Mouse (Mus musculus) hindbrain, postnatal 0 days (tissue): ENCODE data around the gene Ucp1. TPM values are rescaled to one million over a fixed set of nuclear protein-coding genes. Genes with fewer than 3 reads are reported as not detected.

Experiments used
- ATAC-seq: fragments of 200-750 bp; cut with Nextera tagmentation; 2 replicates; pipeline ENCODE4 v1.8.0; 2017; ENCODE audit warnings: mild to moderate bottlenecking, moderate TSS enrichment, moderate library complexity
- DNase-seq: peaks from one replicate; pipeline ENCODE4 v3.0.0-alpha.2; 2015; ENCODE audit warnings: low spot score
- H3K27ac ChIP-seq: fragments of 300-500 bp; sonication (generic); 2 replicates; pipeline ENCODE4 v1.5.1; 2014; ENCODE audit warnings: mild to moderate bottlenecking
- H3K27me3 ChIP-seq: fragments of 300-500 bp; sonication (generic); 2 replicates; pipeline ENCODE4 v1.6.1; 2014; ENCODE audit warnings: low read length, mixed read lengths; ENCODE audit not compliant: insufficient read depth
- H3K36me3 ChIP-seq: fragments of 300-500 bp; sonication (generic); 2 replicates; pipeline ENCODE4 v1.6.1; 2014; ENCODE audit warnings: low read length, mixed read lengths; ENCODE audit not compliant: insufficient read depth
- H3K4me1 ChIP-seq: fragments of 300-500 bp; sonication (generic); 2 replicates; pipeline ENCODE4 v1.6.1; 2014; ENCODE audit warnings: antibody characterized with exemption, low read length, mixed read lengths; ENCODE audit not compliant: insufficient read depth
- H3K4me2 ChIP-seq: fragments of 300-500 bp; sonication (generic); 2 replicates; pipeline ENCODE4 v1.6.1; 2014; ENCODE audit warnings: low read depth, mild to moderate bottlenecking, low read length, moderate library complexity, mixed read lengths
- H3K4me3 ChIP-seq: fragments of 300-500 bp; sonication (generic); 2 replicates; pipeline ENCODE4 v1.5.1; 2014; ENCODE audit warnings: low read length
- H3K9ac ChIP-seq: fragments of 300-500 bp; sonication (generic); replicated peaks from 2 replicates; pipeline ENCODE4 v1.6.1; 2014; ENCODE audit warnings: mild to moderate bottlenecking, low read length, moderate library complexity, mixed read lengths
- H3K9me3 ChIP-seq: fragments of 300-500 bp; sonication (generic); 2 replicates; pipeline ENCODE4 v1.6.1; 2016; ENCODE audit warnings: low read length, mixed read lengths
- CTCF ChIP-seq: IDR thresholded peaks from 2 replicates; pipeline ENCODE4 v1.5.1; 2016; ENCODE audit warnings: antibody characterized with exemption, control low read depth, low read depth
- WGBS: fragments of 180-500 bp; shearing (Covaris S2); extraction: QIAGEN DNeasy Blood & Tissue Kit; methylation state at CpG from one replicate; pipeline ENCODE4 v1.1.7; 2014; 5-methylcytosine and 5-hydroxymethylcytosine counted together
- polyA plus RNA-seq: library from polyadenylated mRNA; unstranded; fragments of >200 nt; fragmentation: Nextera tagmentation; extraction: Ambion mirVana; gene quantifications from 2 replicates; pipeline ENCODE4 v1.2.1, GENCODE M21; 2015
- total RNA-seq: library from RNA; depleted of rRNA; stranded (reverse); fragments of >200 nt; gene quantifications from 2 replicates; pipeline ENCODE4 v1.2.3, GENCODE M21; 2014; rRNA removed

The Ucp1 gene
- total and polyA plus RNA-seq, 2 experiments from 2014 or later: 0.09 to 0.31 TPM

DNA sequence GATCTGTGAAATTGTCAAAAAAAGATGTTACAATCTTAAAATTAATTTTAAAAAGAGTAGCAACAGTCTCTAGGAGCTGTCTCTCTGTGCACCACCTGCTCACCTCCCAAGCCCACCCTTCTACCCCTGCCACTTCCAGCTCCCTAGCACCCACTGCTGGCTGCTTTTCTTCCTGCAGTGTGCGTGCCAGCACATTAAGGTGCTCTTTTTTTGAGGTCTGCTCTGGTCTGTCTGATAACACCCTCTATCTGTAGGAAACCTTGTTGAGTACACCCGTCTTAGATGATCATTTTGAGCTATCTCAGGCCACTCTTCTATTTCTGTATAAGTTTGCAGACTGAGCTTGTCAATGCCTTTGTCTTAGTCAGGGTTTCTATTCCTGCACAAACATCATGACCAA is 32.9 kb downstream of the Ucp1 start:
- ATAC-seq: no peak
- H3K9ac ChIP-seq: no peak overlapping the region
- no peak overlapping the region for H3K4me2 ChIP-seq
- H3K4me3 ChIP-seq: no peak overlapping the region
- peaks cover 32% of the 10 kb centered on the region; the same call in 1 of the 2 replicates for H3K36me3 ChIP-seq
- no peaks in the 10 kb centered on the region for H3K4me1 ChIP-seq
- 84% methylated on average over 2 of the region's 2 CpGs for WGBS
- no peak overlapping the region for H3K27ac ChIP-seq
- H3K27me3 ChIP-seq: no peaks in the 10 kb centered on the region
- no peak for DNase-seq
- no peaks in the 10 kb centered on the region for H3K9me3 ChIP-seq
- TF ChIP-seq CTCF: peak; percentile 39; the same call in 1 of the 2 replicates

- no peak for TF ChIP-seq CTCF
- no peak overlapping the region for H3K9ac ChIP-seq
- H3K36me3 ChIP-seq: peaks cover 10% of the 10 kb centered on the region; the same call in 1 of the 2 replicates
- ATAC-seq (no peak), DNase-seq (no peak)
- 95% methylated on average over 5 of the region's 5 CpGs for WGBS
- no peak overlapping the region for H3K4me3 ChIP-seq
- 0 out of 2 replicates have a peak, but pooled peaks cover 3% of the 10 kb centered on the region for H3K4me1 ChIP-seq
- H3K27ac ChIP-seq: no peak overlapping the region
- H3K4me2 ChIP-seq: no peak overlapping the region
- no peaks in the 10 kb centered on the region for H3K27me3 ChIP-seq
- H3K9me3 ChIP-seq: no peaks in the 10 kb centered on the region
These were observed 37.7 kb downstream of the Ucp1 start for GRCm38 (mm10) chr8:83327889-83328288.

GRCm38 (mm10) chr8:83331567-83331898 is 41.4 kb downstream of the Ucp1 start:
- H3K27me3 ChIP-seq: no peaks in the 10 kb centered on the region
- WGBS: 3% methylated on average over 7 of the region's 7 CpGs
- 0 out of 2 replicates have a peak, but pooled peaks cover 3% of the 10 kb centered on the region for H3K4me1 ChIP-seq
- peak overlapping the region; percentile 70 for H3K9ac ChIP-seq
- peak; percentile 66 for DNase-seq
- peak; percentile 19; the same call in 1 of the 2 replicates for ATAC-seq
- peaks cover 10% of the 10 kb centered on the region; the same call in 1 of the 2 replicates for H3K36me3 ChIP-seq
- H3K4me2 ChIP-seq: peak overlapping the region; percentile 98
- peak overlapping the region; percentile 86 for H3K4me3 ChIP-seq
- peak overlapping the region; percentile 81; the same call in 1 of the 2 replicates for H3K27ac ChIP-seq
- no peak for TF ChIP-seq CTCF
- H3K9me3 ChIP-seq: no peaks in the 10 kb centered on the region

DNA sequence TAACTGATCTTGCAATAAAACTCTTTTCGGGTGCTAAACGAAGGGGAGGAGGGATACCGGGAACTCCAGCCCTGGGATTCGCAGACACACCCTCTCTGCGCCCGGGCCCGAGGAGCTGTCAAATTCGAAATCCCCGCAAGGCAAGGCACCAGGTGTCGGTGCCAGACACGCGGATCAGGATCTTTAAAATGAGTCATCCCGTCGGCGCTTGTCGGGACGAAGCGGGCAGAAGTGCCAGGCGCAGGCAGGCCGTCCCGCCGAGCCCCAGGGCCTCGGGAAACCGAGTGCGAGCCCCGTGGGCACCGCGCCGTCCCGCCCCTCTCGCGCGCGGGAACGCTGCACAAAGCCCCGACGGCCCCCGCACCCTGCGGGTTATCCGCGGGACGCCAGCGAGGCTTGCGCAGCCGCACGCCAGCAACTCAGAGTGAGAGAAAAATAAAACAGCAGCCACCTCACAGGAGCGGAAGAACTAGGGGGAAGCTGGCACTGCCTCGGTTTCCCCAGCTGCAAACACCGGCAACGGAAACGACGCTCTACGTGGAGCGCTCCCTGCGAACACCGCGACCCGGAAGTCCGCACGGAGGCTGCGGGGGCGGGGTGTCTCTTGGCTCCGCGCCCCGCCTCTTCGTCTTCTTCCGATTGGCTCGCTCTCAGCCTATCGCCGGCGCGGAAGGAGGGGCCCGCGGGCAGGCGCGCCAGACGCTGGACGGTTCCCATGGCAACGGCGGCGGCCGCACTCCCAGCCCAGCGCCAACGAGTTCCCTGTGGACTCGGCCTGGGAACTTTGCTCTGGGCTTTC is 41.9 kb downstream of the Ucp1 start, which contains the start of gene Elmod2:
TSS of gene Elmod2 (minus strand) at position 588 of the 799 bp plus-strand sequence.
- Histone ChIP-seq H3K9ac (peak within 1 kb of the TSS; percentile 70), H3K4me3 (peak within 1 kb of the TSS; percentile 86), H3K4me2 (peak within 1 kb of the TSS; percentile 98), H3K27me3 (no peaks in the 10 kb centered on the region), H3K9me3 (no peaks in the 10 kb centered on the region), H3K4me1 (0 out of 2 replicates have a peak, but pooled peaks cover 3% of the 10 kb centered on the region), H3K36me3 (peaks cover 9% of the 10 kb centered on the region; the same call in 1 of the 2 replicates), H3K27ac (peak within 1 kb of the TSS; percentile 81)
- under 1% methylated on average over 85 of the region's 85 CpGs for WGBS
- DNase-seq (peak; percentile 99), ATAC-seq (peak; percentile 99)
- TF ChIP-seq CTCF: no peak

- H3K27ac ChIP-seq: no peak overlapping the region
- no peak for DNase-seq
- peak overlapping the region; percentile 86 for H3K4me3 ChIP-seq
- H3K4me2 ChIP-seq: peak overlapping the region; percentile 98
- H3K9ac ChIP-seq: no peak overlapping the region
- no peaks in the 10 kb centered on the region for H3K27me3 ChIP-seq
- no peak for ATAC-seq
- 0 out of 2 replicates have a peak, but pooled peaks cover 3% of the 10 kb centered on the region for H3K4me1 ChIP-seq
- no peak for TF ChIP-seq CTCF
- H3K36me3 ChIP-seq: peaks cover 1% of the 10 kb centered on the region; the same call in 1 of the 2 replicates
- 9% methylated on average over 7 of the region's 7 CpGs for WGBS
- no peaks in the 10 kb centered on the region for H3K9me3 ChIP-seq
These were observed 42.7 kb downstream of the Ucp1 start for GRCm38 (mm10) chr8:83332864-83333263.

GRCm38 (mm10) chr8:83342076-83342475 is 51.9 kb downstream of the Ucp1 start:
- Histone ChIP-seq H3K9ac (no peak overlapping the region), H3K9me3 (no peaks in the 10 kb centered on the region), H3K27me3 (no peaks in the 10 kb centered on the region), H3K27ac (no peak overlapping the region), H3K4me2 (no peak overlapping the region), H3K36me3 (no peaks in the 10 kb centered on the region), H3K4me3 (no peak overlapping the region), H3K4me1 (no peaks in the 10 kb centered on the region)
- TF ChIP-seq CTCF: no peak
- ATAC-seq (no peak), DNase-seq (no peak)
- WGBS: 84% methylated on average over 3 of the region's 3 CpGs

GRCm38 (mm10) chr8:83342693-83343092 is 52.5 kb downstream of the Ucp1 start:
- no peak for ATAC-seq
- H3K9ac ChIP-seq: no peak overlapping the region
- no peak overlapping the region for H3K4me2 ChIP-seq
- no peaks in the 10 kb centered on the region for H3K27me3 ChIP-seq
- H3K9me3 ChIP-seq: no peaks in the 10 kb centered on the region
- H3K36me3 ChIP-seq: no peaks in the 10 kb centered on the region
- no peak overlapping the region for H3K4me3 ChIP-seq
- H3K4me1 ChIP-seq: no peaks in the 10 kb centered on the region
- peak; percentile 53 for TF ChIP-seq CTCF
- H3K27ac ChIP-seq: no peak overlapping the region
- peak; percentile 78 for DNase-seq

Other genes starting within 250 kb of the Ucp1 start
- 123 and 128 TPM in 2 replicates for gene Tbc1d9, start 125.0 kb upstream of the Ucp1 start, total RNA-seq
- gene Tbc1d9, start 125.0 kb upstream of the Ucp1 start, polyA plus RNA-seq: 16.4 and 16.8 TPM in 2 replicates
- gene Gm10645, start 124.2 kb upstream of the Ucp1 start, total RNA-seq: 1.2 and 4.2 TPM in 2 replicates
- 10.0 and 11.6 TPM in 2 replicates for gene Gm10645, start 124.2 kb upstream of the Ucp1 start, polyA plus RNA-seq
- 13.7 and 14.4 TPM in 2 replicates for gene Elmod2, start 42.1 kb downstream of the Ucp1 start, total RNA-seq
- gene Elmod2, start 42.1 kb downstream of the Ucp1 start, polyA plus RNA-seq: 10.6 and 12.0 TPM in 2 replicates
- not detected in 2 replicates for gene Mgat4d, start 58.1 kb downstream of the Ucp1 start, total RNA-seq
- not detected in 2 replicates for gene Mgat4d, start 58.1 kb downstream of the Ucp1 start, polyA plus RNA-seq
- gene Clgn, start 99.5 kb downstream of the Ucp1 start, total RNA-seq: 5.4 and 5.5 TPM in 2 replicates
- gene Clgn, start 99.5 kb downstream of the Ucp1 start, polyA plus RNA-seq: 13.1 and 13.3 TPM in 2 replicates
- gene Scoc, start 168.0 kb downstream of the Ucp1 start, total RNA-seq: 179 and 224 TPM in 2 replicates
- gene Scoc, start 168.0 kb downstream of the Ucp1 start, polyA plus RNA-seq: 441 TPM in 2 replicates
- gene Olfr370, start 245.4 kb downstream of the Ucp1 start, total RNA-seq: 0.05 TPM in 1 of 2 replicates, not detected in the other
- 0.08 TPM in 1 of 2 replicates, not detected in the other for gene Olfr370, start 245.4 kb downstream of the Ucp1 start, polyA plus RNA-seq